ENCODE assay signal across 8 mouse cellular contexts in the genomic region with DNA sequence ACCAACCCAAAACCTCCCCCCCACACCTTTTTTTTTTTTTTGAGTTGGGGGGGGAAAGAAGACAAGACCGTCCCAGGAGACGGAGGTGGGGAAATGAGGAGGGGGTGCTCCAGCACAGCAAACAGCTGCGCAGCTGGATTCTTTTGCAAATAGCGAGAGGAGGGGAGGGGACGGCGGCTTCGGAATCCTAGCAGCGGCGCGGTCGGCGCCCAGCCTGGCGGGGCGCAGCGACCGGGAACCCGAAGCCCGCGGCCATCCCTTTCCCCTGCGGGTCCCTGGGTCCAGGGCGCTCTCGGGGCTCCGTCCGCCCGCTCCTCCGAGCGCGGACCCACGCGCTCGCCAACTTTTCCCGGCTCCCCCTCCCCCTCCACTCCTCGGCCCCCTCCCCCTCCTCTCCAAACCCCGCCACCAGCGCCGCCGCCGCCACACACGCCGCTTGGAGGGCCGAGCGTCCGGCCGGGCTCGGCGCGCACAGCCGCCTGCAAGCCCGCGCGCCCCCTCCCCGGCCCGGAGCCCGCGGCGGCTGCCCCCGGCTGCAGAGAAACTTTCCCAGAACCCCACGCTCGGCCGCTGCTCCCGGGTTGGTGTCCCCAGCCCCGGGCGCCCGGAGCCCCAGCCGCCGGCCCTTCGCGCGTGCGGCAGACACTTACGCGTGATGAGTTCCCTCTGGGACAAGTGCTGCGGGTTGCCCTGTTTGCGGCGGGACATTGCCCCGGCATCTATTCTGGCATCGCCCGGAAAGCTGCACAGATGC. TPM values are rescaled to one million over a fixed set of nuclear protein-coding genes. Genes with fewer than 3 reads are reported as not detected.
DNase-seq lines count a peak whose midpoint lies in the region; ATAC-seq and TF ChIP-seq lines count a peak whose summit lies in the region.

No protein-coding gene starts in this region.

- DNase-seq in heart, adult 8-10 months (ENCODE audit: low spot score), result no peak
- DNase-seq in brain, embryonic 14.5 days (ENCODE audit: low read depth), result peak; percentile 78
- DNase-seq in heart, postnatal 0 days (ENCODE audit: low spot score), result no peak
- peak; percentile 96 for DNase-seq in midbrain, embryonic 11.5 days (ENCODE audit: low spot score, missing footprints)
- peak; percentile 64 to 69 for DNase-seq in thymus, postnatal 36 days
- DNase-seq in right cerebral cortex, postnatal 36 days (ENCODE audit: low spot score in 2 of 2), result no peak

- no peak for ATAC-seq in heart, embryonic 15.5 days (replicated peaks; ENCODE audit: insufficient number of reproducible peaks, insufficient read depth, low FRiP score, low read depth)
- no peak for ATAC-seq in heart, postnatal 0 days (ENCODE audit: insufficient read depth, low read depth)
- ATAC-seq in midbrain, embryonic 11.5 days (ENCODE audit: low FRiP score), result 0 out of 2 replicates have a peak, but pooled peaks have one; percentile 15
- ATAC-seq in erythroid progenitor cell, adult 5-6 weeks (replicated peaks; ENCODE audit: low FRiP score, poor library complexity, severe bottlenecking), result no peak

- no peaks in the 10 kb centered on the region for H3K9me3 ChIP-seq in heart, embryonic 15.5 days (replicated peaks)
- no peaks in the 10 kb centered on the region for H3K9me3 ChIP-seq in heart, postnatal 0 days (replicated peaks; ENCODE audit: control insufficient read depth, low read length)
- no peaks in the 10 kb centered on the region for H3K9me3 ChIP-seq in midbrain, embryonic 11.5 days (ENCODE audit: control insufficient read depth, low read length)

- peak overlapping the region; percentile 99 for H3K4me2 ChIP-seq in heart, embryonic 15.5 days
- H3K4me2 ChIP-seq in heart, postnatal 0 days (ENCODE audit: low read depth, low read length), result peak overlapping the region; percentile 99
- peak overlapping the region; percentile 79 for H3K4me2 ChIP-seq in midbrain, embryonic 11.5 days

- H3K4me3 ChIP-seq in heart, embryonic 15.5 days, result peak overlapping the region; percentile 83
- H3K4me3 ChIP-seq in heart, postnatal 0 days (ENCODE audit: low read depth, low read length), result peak overlapping the region; percentile 81
- H3K4me3 ChIP-seq in midbrain, embryonic 11.5 days (ENCODE audit: low read depth, low read length), result peak overlapping the region; percentile 94

- no peaks in the 10 kb centered on the region for H3K36me3 ChIP-seq in heart, embryonic 15.5 days
- no peaks in the 10 kb centered on the region for H3K36me3 ChIP-seq in heart, postnatal 0 days (replicated peaks; ENCODE audit: control insufficient read depth, insufficient read depth, low read length)
- H3K36me3 ChIP-seq in midbrain, embryonic 11.5 days (ENCODE audit: control insufficient read depth, insufficient read depth, low read length), result no peaks in the 10 kb centered on the region

- under 1% methylated on average over 62 of the region's 78 CpGs for WGBS in heart, embryonic 15.5 days
- under 1% methylated on average over 59 of the region's 78 CpGs for WGBS in heart, postnatal 0 days
- under 1% methylated on average over 48 of the region's 78 CpGs for WGBS in midbrain, embryonic 11.5 days

- no peak for TF ChIP-seq EP300 in heart, postnatal 0 days (IDR thresholded peaks at IDR 0.05; ENCODE audit: low read depth)

- H3K4me1 ChIP-seq in heart, embryonic 15.5 days (replicated peaks), result peaks cover 34% of the 10 kb centered on the region
- H3K4me1 ChIP-seq in heart, postnatal 0 days (ENCODE audit: control insufficient read depth, insufficient read depth), result peaks cover 10% of the 10 kb centered on the region; the same call in 1 of the 2 replicates
- H3K4me1 ChIP-seq in midbrain, embryonic 11.5 days (ENCODE audit: control insufficient read depth, insufficient read depth, low read length), result peaks cover 22% of the 10 kb centered on the region

- TF ChIP-seq CTCF in brain, embryonic 14.5 days (IDR thresholded peaks at IDR 0.05; ENCODE audit: borderline replicate concordance, extremely low read depth, insufficient read depth, insufficient read length), result no peak
- no peak for TF ChIP-seq CTCF in heart, postnatal 0 days (IDR thresholded peaks at IDR 0.05; ENCODE audit: low read depth)

- peak; percentile 45; the same call in 1 of the 2 replicates for TF ChIP-seq POLR2A in brain, embryonic 14.5 days (IDR thresholded peaks at IDR 0.05; ENCODE audit: borderline replicate concordance, extremely low read depth, insufficient read depth, insufficient read length, poor library complexity, severe bottlenecking)

- H3K9ac ChIP-seq in heart, embryonic 15.5 days, result peak overlapping the region; percentile 75
- H3K9ac ChIP-seq in heart, postnatal 0 days (replicated peaks; ENCODE audit: low read depth, low read length), result peak overlapping the region; percentile 60
- peak overlapping the region; percentile 97 for H3K9ac ChIP-seq in midbrain, embryonic 11.5 days (ENCODE audit: low read length)

- H3K27me3 ChIP-seq in heart, embryonic 15.5 days, result peaks cover 59% of the 10 kb centered on the region
- peaks cover 86% of the 10 kb centered on the region for H3K27me3 ChIP-seq in heart, postnatal 0 days (ENCODE audit: control insufficient read depth, insufficient read depth, low read length)
- peaks cover 7% of the 10 kb centered on the region for H3K27me3 ChIP-seq in midbrain, embryonic 11.5 days (ENCODE audit: control insufficient read depth, insufficient read depth, low read length)

- H3K27ac ChIP-seq in heart, embryonic 15.5 days, result no peak overlapping the region; the same call in 1 of the 2 replicates
- H3K27ac ChIP-seq in heart, postnatal 0 days (ENCODE audit: low read depth), result no peak overlapping the region
- H3K27ac ChIP-seq in midbrain, embryonic 11.5 days (ENCODE audit: low read depth, low read length), result peak overlapping the region; percentile 65

RNA-seq across cellular contexts. Expression of a gene that starts 0.8 kb away (rescaled TPM):
- 4.6 and 9.3 TPM in 2 replicates for polyA plus RNA-seq in heart, embryonic 15.5 days (2015; fragmentation: Nextera tagmentation; extraction: Ambion mirVana)
- 1 to 10 TPM in 2 of 4 experiments, under 1 TPM in 2; 0.75 to 1.8 (median 0.99) TPM for total RNA-seq in heart, adult 8-10 months (2022)
- polyA plus RNA-seq in brain, embryonic 14.5 days (2012; rRNA removed), result 67.1 and 73.3 TPM in 2 replicates
- 2.7 and 7.3 TPM in 2 replicates for total RNA-seq in heart, postnatal 0 days (2014; rRNA removed; ENCODE audit: low replicate concordance)
- 2.1 and 2.2 TPM in 2 replicates for polyA plus RNA-seq in heart, postnatal 0 days (2015; fragmentation: Nextera tagmentation; extraction: Ambion mirVana)
- 4.5 and 6.3 TPM in 2 replicates for polyA plus RNA-seq in midbrain, embryonic 11.5 days (2014; fragmentation: Nextera tagmentation; extraction: Ambion mirVana)
- 0.72 and 1.3 TPM in 2 replicates for total RNA-seq in erythroid progenitor cell, adult 5-6 weeks (2015; ENCODE audit: low replicate concordance)
- 0.38 and 1.3 TPM in 2 replicates for total RNA-seq in erythroid progenitor cell, adult 5-6 weeks (2017; ENCODE audit: low replicate concordance)

Comparison
In these comparisons a context has a peak if more than half of its experiments do, and no peak if none do; other contexts are left out.
1. DNase-seq: peak in brain, embryonic 14.5 days (single experiment), midbrain, embryonic 11.5 days (single experiment) and thymus, postnatal 36 days (2 of 2); none in heart, adult 8-10 months (single experiment), heart, postnatal 0 days (single experiment) and right cerebral cortex, postnatal 36 days (0 of 2).
2. Peak in every context shown above with its lines, with median percentiles within 50 percentile points of each other: H3K4me2 ChIP-seq, H3K4me3 ChIP-seq and H3K9ac ChIP-seq.